Mouse (Mus musculus): ENCODE measurements around the gene Slc8b1.

Gene Slc8b1

GRCm38 (mm10) chr5:120567253-120567701, 56.3 kb downstream of the Slc8b1 start:
- no peak for DNase-seq (ENCODE audit: low spot score in 2 of 2)

GRCm38 (mm10) chr5:120567761-120568211, 56.8 kb downstream of the Slc8b1 start:
- DNase-seq (ENCODE audit: low spot score in 2 of 2), result no peak

GRCm38 (mm10) chr5:120568336-120568768, 57.4 kb downstream of the Slc8b1 start:
- no peak for DNase-seq (ENCODE audit: low spot score in 2 of 2)

- DNase-seq (ENCODE audit: low spot score in 2 of 2), result no peak
Observed at GRCm38 (mm10) chr5:120568964-120569363, 58.0 kb downstream of the Slc8b1 start.

- no peak for DNase-seq (ENCODE audit: low spot score in 2 of 2)
Observed at GRCm38 (mm10) chr5:120569791-120570190, 58.8 kb downstream of the Slc8b1 start.

GRCm38 (mm10) chr5:120570289-120570897, 59.4 kb downstream of the Slc8b1 start:
- no peak for DNase-seq (ENCODE audit: low spot score in 2 of 2)

- no peak for DNase-seq (ENCODE audit: low spot score in 2 of 2)
Observed at GRCm38 (mm10) chr5:120571056-120571740, 60.2 kb downstream of the Slc8b1 start.

GRCm38 (mm10) chr5:120574469-120575063, 63.6 kb downstream of the Slc8b1 start:
- DNase-seq (ENCODE audit: low spot score in 2 of 2), result no peak

GRCm38 (mm10) chr5:120576781-120577301, 65.9 kb downstream of the Slc8b1 start:
- DNase-seq (ENCODE audit: low spot score in 2 of 2), result no peak

GRCm38 (mm10) chr5:120577935-120578441, 67.0 kb downstream of the Slc8b1 start:
- DNase-seq (ENCODE audit: low spot score in 2 of 2), result no peak

- no peak for DNase-seq (ENCODE audit: low spot score in 2 of 2)
Observed at GRCm38 (mm10) chr5:120578504-120579081, 67.6 kb downstream of the Slc8b1 start.

GRCm38 (mm10) chr5:120579211-120579897, 68.4 kb downstream of the Slc8b1 start:
- no peak for DNase-seq (ENCODE audit: low spot score in 2 of 2)

- DNase-seq (ENCODE audit: low spot score in 2 of 2), result no peak
Observed at GRCm38 (mm10) chr5:120579898-120580626, 69.1 kb downstream of the Slc8b1 start.

GRCm38 (mm10) chr5:120582002-120582401, 71.0 kb downstream of the Slc8b1 start:
- DNase-seq (ENCODE audit: low spot score in 2 of 2), result no peak

- no peak for DNase-seq (ENCODE audit: low spot score in 2 of 2)
Observed at GRCm38 (mm10) chr5:120583511-120583910, 72.5 kb downstream of the Slc8b1 start.

Measured in frontal cortex, postnatal 14 days (tissue).